7 mouse cellular contexts compared by ENCODE assay signal in genomic region chr4:101550671-101551161, GRCm38 (mm10). TPM values are rescaled to one million over a fixed set of nuclear protein-coding genes. Genes with fewer than 3 reads are reported as not detected.
DNase-seq lines count a peak whose midpoint lies in the region; ATAC-seq lines count a peak whose summit lies in the region.

No protein-coding gene starts in this region.

- peaks cover 7% of the 10 kb centered on the region for H3K4me1 ChIP-seq in forebrain, embryonic 12.5 days
- peaks cover 39% of the 10 kb centered on the region for H3K4me1 ChIP-seq in hindbrain, embryonic 15.5 days (replicated peaks)
- no peaks in the 10 kb centered on the region for H3K4me1 ChIP-seq in liver, embryonic 13.5 days (replicated peaks)
- no peaks in the 10 kb centered on the region for H3K4me1 ChIP-seq in neural tube, embryonic 11.5 days (ENCODE audit: control insufficient read depth, insufficient read depth, low read length)

- peaks cover 12% of the 10 kb centered on the region for H3K27me3 ChIP-seq in forebrain, embryonic 12.5 days
- no peaks in the 10 kb centered on the region for H3K27me3 ChIP-seq in hindbrain, embryonic 15.5 days
- H3K27me3 ChIP-seq in liver, embryonic 13.5 days: peaks cover 37% of the 10 kb centered on the region
- H3K27me3 ChIP-seq in neural tube, embryonic 11.5 days (ENCODE audit: control insufficient read depth, insufficient read depth, low read length): 0 out of 2 replicates have a peak, but pooled peaks cover 3% of the 10 kb centered on the region

- no peaks in the 10 kb centered on the region for H3K36me3 ChIP-seq in forebrain, embryonic 12.5 days (replicated peaks)
- H3K36me3 ChIP-seq in hindbrain, embryonic 15.5 days: no peaks in the 10 kb centered on the region
- H3K36me3 ChIP-seq in liver, embryonic 13.5 days: no peaks in the 10 kb centered on the region
- H3K36me3 ChIP-seq in neural tube, embryonic 11.5 days (ENCODE audit: control insufficient read depth, insufficient read depth, low read length): no peaks in the 10 kb centered on the region

- ATAC-seq in forebrain, embryonic 12.5 days (ENCODE audit: low FRiP score): peak; percentile 79
- ATAC-seq in hindbrain, embryonic 15.5 days (ENCODE audit: low FRiP score, low read depth): peak; percentile 80
- 0 out of 2 replicates have a peak, but pooled peaks have one; percentile 45 for ATAC-seq in liver, embryonic 13.5 days (ENCODE audit: low read depth)
- ATAC-seq in neural tube, embryonic 11.5 days (ENCODE audit: insufficient read depth, low FRiP score, low TSS enrichment): peak; percentile 85

- peak; percentile 34 to 58 for DNase-seq in adrenal gland, adult 18-20 months (ENCODE audit: low spot score in 2 of 2)
- peak; percentile 2 for DNase-seq in c-Kit-positive CD71-positive TER-119-negative erythroid progenitor cells, embryonic 14.5 days (ENCODE audit: low read depth)
- peak; percentile 4 for DNase-seq in liver, embryonic 13.5 days
- DNase-seq in neural tube, embryonic 11.5 days (ENCODE audit: low spot score): peak; percentile 75
- DNase-seq in thymus, postnatal 36 days: peak; percentile 6 to 19

- H3K9me3 ChIP-seq in forebrain, embryonic 12.5 days: no peaks in the 10 kb centered on the region
- no peaks in the 10 kb centered on the region for H3K9me3 ChIP-seq in hindbrain, embryonic 15.5 days
- H3K9me3 ChIP-seq in liver, embryonic 13.5 days (replicated peaks): no peaks in the 10 kb centered on the region
- H3K9me3 ChIP-seq in neural tube, embryonic 11.5 days (ENCODE audit: control insufficient read depth, low read length): no peaks in the 10 kb centered on the region

- peak overlapping the region; percentile 90 for H3K4me2 ChIP-seq in forebrain, embryonic 12.5 days
- peak overlapping the region; percentile 68 for H3K4me2 ChIP-seq in hindbrain, embryonic 15.5 days
- H3K4me2 ChIP-seq in liver, embryonic 13.5 days: peak overlapping the region; percentile 51
- peak overlapping the region; percentile 64 for H3K4me2 ChIP-seq in neural tube, embryonic 11.5 days (ENCODE audit: low read depth)

- H3K27ac ChIP-seq in forebrain, embryonic 12.5 days: peak overlapping the region; percentile 87
- H3K27ac ChIP-seq in hindbrain, embryonic 15.5 days (replicated peaks): peak overlapping the region; percentile 96
- H3K27ac ChIP-seq in liver, embryonic 13.5 days: no peak overlapping the region
- H3K27ac ChIP-seq in neural tube, embryonic 11.5 days (ENCODE audit: low read depth, low read length): peak overlapping the region; percentile 68

- H3K9ac ChIP-seq in forebrain, embryonic 12.5 days: peak overlapping the region; percentile 56
- peak overlapping the region; percentile 83 for H3K9ac ChIP-seq in hindbrain, embryonic 15.5 days
- H3K9ac ChIP-seq in liver, embryonic 13.5 days: no peak overlapping the region
- H3K9ac ChIP-seq in neural tube, embryonic 11.5 days (ENCODE audit: low read length): peak overlapping the region; percentile 63

- under 1% methylated on average over 33 of the region's 33 CpGs for WGBS in forebrain, embryonic 12.5 days
- WGBS in hindbrain, embryonic 15.5 days: 0% methylated on average over 33 of the region's 33 CpGs
- WGBS in liver, embryonic 13.5 days (ENCODE audit: insufficient replicate concordance): 2% methylated on average over 33 of the region's 33 CpGs
- under 1% methylated on average over 33 of the region's 33 CpGs for WGBS in neural tube, embryonic 11.5 days

- peak overlapping the region; percentile 58 for H3K4me3 ChIP-seq in forebrain, embryonic 12.5 days (replicated peaks)
- H3K4me3 ChIP-seq in hindbrain, embryonic 15.5 days: peak overlapping the region; percentile 66
- peak overlapping the region; percentile 25; the same call in 1 of the 2 replicates for H3K4me3 ChIP-seq in liver, embryonic 13.5 days (replicated peaks)
- H3K4me3 ChIP-seq in neural tube, embryonic 11.5 days (ENCODE audit: low read depth, low read length): peak overlapping the region; percentile 39

RNA-seq across cellular contexts. Expression of gene Dnajc6, which starts 54.3 kb away (rescaled TPM):
- total RNA-seq in adrenal gland, adult 18-20 months (2021): 1 to 10 TPM; 5.0 to 5.4 TPM
- polyA plus RNA-seq in forebrain, embryonic 12.5 days (2016; fragmentation: Nextera tagmentation; extraction: Ambion mirVana): 8.7 and 11.0 TPM in 2 replicates
- polyA plus RNA-seq in hindbrain, embryonic 15.5 days (2015; fragmentation: Nextera tagmentation; extraction: Ambion mirVana): 59.3 and 60.4 TPM in 2 replicates
- polyA plus RNA-seq in liver, embryonic 13.5 days (2015; fragmentation: Nextera tagmentation; extraction: Ambion mirVana): 0.12 and 0.14 TPM in 2 replicates
- polyA plus RNA-seq in neural tube, embryonic 11.5 days (2014; fragmentation: Nextera tagmentation; extraction: Ambion mirVana): 9.1 and 9.7 TPM in 2 replicates

Comparison
In these comparisons a context has a peak if more than half of its experiments do, and no peak if none do; other contexts are left out.
1. DNase-seq: peak in every context shown above with its lines; median percentile 75 in neural tube, embryonic 11.5 days; 46 in adrenal gland, adult 18-20 months; 12 in thymus, postnatal 36 days; 4 in liver, embryonic 13.5 days; 2 in c-Kit-positive CD71-positive TER-119-negative erythroid progenitor cells, embryonic 14.5 days.